Mouse (Mus musculus) heart, postnatal 25 days (tissue): Measurements from ENCODE around the gene Nanog. TPM values are rescaled to one million over a fixed set of nuclear protein-coding genes. Genes with fewer than 3 reads are reported as not detected.
A peak's percentile ranks its signal among the peaks of the same experiment; 100 is the strongest.
"Not testable (repeated sequence)": the region's sequence is repeated elsewhere in the genome, so short reads cannot be mapped to it uniquely, and the experiment has no call there.

Experiments
- DNase-seq: peaks from one replicate; pipeline ENCODE4 v3.0.0; 2022; ENCODE audit warnings: low spot score
- intact Hi-C: fragments of 180-260 bp; cut with DNase I; formaldehyde crosslinking; loops from one replicate; pipeline ENCODE4 v1.15.1; 2025
- total RNA-seq, 2 experiments: library from RNA; stranded (reverse); gene quantifications; 2 replicates each; pipeline ENCODE4 v1.2.3; 2021

Gene Nanog
- not detected for total RNA-seq

DNA sequence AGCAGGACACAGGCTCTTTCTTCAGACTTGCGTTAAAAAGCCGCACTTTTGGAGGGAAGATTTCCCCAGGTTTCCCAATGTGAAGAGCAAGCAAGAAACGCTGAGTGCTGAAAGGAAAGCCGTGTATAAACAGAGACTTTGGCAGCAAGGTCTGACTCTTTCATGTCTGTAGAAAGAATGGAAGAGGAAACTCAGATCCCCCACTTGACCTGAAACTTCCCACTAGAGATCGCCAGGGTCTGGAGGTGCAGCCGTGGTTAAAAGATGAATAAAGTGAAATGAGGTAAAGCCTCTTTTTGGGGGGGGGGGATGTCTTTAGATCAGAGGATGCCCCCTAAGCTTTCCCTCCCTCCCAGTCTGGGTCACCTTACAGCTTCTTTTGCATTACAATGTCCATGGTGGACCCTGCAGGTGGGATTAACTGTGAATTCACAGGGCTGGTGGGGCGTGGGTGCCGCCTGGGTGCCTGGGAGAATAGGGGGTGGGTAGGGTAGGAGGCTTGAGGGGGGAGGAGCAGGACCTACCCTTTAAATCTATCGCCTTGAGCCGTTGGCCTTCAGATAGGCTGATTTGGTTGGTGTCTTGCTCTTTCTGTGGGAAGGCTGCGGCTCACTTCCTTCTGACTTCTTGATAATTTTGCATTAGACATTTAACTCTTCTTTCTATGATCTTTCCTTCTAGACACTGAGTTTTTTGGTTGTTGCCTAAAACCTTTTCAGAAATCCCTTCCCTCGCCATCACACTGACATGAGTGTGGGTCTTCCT lies at the start of gene Nanog:
Gene Nanog, plus strand, starts transcription at position 454 of the 765 bp plus-strand sequence.
- no peak for DNase-seq
- intact Hi-C loops, result no loop called here

DNA sequence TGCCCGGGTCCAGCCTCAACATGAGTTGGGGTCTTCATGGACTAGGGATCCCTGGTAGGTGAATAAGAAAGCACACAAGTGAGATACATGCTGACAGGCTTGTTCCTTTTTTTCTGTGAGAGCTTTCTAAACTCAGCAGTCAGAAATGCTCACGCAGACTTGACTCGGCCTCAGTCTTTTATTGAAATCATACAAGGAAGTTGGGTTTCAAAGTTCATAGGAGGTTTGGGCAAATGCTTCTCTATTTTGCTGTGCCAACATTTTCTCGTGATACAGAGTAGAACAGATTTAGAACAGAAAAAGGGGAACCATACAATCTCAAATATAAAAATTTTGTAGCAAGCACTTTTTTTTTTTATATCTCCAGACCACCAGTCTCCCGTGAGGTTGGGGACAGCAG lies 49.7 kb upstream of the Nanog start:
- DNase-seq, result no peak
- intact Hi-C loops, result no loop called here

DNA sequence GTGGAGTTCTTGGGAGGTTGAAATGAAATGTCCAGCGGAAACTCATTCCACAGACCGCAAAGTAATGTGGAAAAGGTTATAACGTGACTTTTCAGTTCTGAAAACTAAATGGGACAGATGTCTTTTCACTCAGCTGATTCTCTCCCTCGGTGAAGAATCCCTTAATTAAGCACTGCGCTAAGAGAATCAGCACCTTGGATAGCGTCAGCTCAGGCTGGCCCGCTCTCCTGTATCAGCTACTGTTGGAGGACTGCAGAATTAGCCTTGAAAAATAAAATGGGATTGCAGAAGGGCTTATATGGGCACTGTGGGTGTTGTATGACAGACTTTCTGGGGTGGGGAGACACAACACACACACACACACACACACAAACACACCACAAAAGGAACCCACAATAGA lies 47.7 kb upstream of the Nanog start:
- DNase-seq, result no peak
- intact Hi-C loops, result no loop called here

DNA sequence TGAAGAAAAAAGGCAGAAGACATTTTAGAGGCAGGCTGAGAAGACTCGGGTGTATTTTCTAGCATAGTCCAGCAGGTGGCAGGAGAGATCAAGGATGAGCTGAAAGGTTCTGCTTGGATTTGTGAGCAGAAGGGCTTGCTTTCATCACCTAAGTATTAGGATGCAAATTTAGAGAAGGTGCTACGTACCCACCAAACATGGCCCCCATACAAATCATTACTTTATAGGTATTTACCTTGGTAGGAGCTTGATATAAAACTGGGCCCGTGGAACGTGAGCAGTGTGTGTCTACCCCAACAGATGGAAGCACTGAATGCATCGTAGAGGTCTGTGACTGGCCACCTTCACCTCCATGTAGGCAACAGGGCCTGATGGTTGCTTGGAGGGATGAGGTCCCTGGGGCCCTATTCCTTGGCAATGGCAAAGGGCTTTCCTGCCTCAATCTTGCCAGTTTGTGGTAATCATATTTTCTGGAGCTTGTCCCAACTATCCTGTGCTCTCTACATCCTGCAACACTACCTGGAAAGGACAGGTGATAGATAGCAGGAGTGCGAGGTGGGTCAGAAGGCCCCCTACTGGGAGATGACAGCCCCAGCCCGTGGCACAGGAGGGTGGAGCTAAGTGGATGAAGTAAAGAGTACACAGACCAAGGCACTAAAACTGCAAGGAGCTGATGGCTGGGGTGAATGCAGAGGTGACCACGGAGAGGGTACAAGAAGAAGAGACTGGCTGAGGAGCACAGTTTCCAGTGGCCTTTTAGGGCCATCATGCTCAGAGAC lies 46.5 kb upstream of the Nanog start:
- intact Hi-C loops, result no loop called here
- DNase-seq, result no peak

DNA sequence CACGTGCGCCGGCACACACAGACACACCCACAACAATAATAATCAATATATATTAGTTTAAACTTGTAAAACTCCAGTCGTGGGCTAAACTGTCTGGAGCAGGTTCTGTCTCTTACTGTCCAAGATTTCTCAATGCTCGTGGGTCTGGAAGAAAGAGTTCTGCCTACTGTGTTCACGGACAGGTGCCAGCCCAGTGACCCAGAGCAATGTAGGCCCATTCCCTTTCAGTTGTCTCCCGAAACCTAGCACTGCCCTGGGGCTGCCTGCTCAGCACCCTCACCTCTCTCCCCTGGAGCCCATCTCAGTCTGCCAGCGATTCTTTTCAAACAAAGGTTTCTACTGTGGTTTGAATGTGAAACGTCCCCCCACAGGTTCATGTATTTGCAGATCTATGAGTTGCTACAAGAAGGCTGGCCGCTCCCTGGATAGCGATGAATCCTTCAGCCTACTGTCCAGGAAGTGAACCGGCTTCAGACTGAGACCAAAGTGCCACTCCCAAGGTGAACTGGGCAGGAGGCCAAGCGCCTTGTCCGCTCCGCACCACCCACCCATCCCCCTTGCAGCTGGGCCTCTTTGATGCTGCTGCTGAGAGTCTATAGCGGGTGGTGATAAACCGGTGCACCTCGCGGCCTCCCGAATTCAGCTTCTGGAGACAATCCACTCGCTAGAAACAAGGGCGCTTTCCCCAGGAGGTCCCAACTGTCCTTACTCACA lies 44.6 kb upstream of the Nanog start:
- no peak for DNase-seq
- intact Hi-C loops, result no loop called here

DNA sequence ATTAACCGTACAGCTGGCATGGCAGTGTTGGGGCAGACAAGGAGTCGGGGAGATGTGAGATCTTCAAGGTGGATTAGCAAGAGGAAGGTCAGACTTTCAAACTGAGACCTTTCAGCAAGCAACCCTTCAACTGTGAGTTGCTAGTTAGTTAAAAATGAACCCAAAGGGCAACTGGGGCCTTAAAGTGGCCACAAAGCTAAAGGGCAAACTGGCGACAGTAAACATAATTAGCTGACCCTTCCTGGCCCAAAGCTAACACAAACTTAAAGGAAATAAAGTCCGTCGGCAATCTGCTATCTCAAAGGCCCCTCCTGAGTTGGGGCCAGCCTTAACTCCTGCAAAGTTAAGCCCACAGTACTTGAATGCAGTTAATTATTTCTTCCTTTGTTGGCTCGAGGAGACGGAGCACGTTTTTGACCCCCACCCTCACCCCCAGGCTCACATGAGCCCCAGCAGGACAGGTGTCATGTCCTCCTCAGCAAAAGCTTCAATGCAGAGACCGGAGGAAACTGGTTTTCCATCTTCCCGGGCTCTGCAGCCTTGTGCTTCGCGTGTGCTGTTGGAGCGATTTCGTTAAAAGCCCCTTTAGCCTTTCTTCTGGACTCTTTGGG lies 43.6 kb upstream of the Nanog start:
- intact Hi-C loops, result no loop called here
- no peak for DNase-seq

DNA sequence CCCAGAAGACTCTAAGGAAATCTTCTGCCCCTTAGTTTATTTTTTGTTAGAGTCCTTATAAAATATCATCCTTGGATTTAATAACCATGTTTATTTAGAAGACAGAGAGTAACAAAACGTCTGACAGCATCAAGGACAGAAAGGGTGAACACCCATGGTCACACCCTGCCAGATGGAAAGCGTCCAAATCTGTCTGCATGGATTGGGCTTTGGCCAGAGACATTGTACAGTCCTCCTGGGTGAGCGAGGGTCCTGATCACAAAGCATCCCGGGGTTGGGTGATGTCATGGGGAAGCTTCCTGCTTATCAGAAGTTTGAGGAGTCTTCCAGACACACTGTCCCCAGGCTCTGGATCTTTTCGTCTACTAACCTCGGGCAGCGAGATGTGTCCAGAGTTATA lies 41.4 kb upstream of the Nanog start:
- intact Hi-C loops, result loop anchor here (5.0 kb wide), 1 partner anchor 121 kb away; no protein-coding TSS in a partner anchor
- no peak for DNase-seq

DNA sequence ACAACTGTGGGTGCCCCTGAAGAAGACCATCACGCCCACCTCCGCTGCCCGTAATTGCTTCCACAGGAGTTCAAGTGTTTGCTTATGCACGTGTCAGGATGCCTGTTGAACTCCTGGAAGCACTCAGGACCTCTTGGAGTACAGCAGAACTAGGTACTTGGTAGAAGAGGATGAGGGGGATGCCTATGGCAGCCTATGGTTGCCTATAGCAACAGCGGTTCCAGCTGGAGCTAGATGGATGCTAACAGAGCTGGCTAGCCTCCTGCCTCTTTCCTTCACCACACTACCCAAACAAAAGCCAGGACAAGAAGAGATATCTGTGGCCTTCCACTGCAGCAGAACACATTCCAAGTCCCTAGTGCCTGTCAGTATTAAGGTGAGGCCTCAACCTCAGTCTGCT lies 39.6 kb upstream of the Nanog start:
- DNase-seq, result no peak
- intact Hi-C loops, result loop anchor here (2.0 to 5.0 kb wide), 2 partner anchors 51 to 120 kb away; no protein-coding TSS in a partner anchor

DNA sequence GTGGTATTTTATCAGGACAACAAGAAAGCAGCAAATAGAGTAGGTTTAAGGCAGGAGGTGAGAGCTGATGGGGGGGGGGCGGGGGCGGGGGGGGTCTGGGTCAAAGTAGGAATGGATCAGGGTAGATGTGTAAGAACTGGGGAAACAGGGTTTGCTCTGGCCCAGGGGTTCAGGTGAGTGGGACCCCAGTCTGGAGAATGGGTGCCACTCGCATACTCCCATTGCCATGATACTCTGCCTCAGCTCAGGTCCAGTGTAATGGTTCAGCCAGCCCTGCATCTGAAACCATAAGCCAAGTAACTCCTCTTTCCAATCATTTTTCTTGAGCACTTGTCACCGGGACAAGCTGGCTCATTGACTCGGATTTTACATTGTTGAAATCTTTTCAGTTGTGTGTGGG lies 38.5 kb upstream of the Nanog start:
- DNase-seq, result no peak
- intact Hi-C loops, result loop anchor here (2.0 to 5.0 kb wide), 2 partner anchors 50 to 118 kb away; no protein-coding TSS in a partner anchor

DNA sequence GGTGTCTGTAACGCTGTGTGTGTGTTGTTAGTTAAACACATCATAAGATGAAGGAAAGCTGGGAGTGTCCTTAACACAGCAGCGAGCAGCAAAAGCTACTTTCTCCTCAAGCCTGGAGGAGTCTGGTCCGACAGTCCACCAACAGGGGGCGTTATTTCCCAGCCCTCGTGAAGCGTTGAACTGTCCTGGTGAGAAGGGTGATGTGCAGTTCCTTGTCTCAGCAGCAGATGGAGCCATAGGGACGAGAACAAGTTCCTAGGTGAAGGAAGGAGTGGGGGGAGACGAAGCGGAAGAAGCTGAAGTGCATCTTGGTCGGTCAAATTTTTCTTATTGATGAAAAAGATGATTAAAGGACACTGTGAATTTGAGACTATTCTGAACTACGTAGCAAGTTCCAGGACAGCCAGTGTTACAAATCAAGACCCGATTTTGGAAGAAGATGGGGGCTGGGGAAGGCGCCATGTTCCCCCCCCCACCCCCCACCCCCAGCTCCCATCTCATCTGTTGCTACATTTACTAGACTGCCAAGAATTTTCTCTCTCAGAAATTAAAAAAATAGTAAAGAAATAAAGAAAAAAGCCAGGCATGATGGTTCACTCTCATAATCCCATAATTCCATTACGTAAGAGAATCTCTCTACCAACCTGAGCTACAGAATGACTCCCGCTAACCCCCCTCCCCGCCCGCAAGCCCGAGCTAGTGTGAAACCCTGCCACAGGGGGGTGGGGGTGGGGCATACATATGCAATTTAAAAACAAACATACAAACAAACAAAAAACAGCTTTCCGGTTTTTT lies 37.7 kb upstream of the Nanog start:
- DNase-seq, result peak; percentile 56
- intact Hi-C loops, result loop anchor here (2.0 to 5.0 kb wide), 2 partner anchors 49 to 118 kb away; no protein-coding TSS in a partner anchor

DNA sequence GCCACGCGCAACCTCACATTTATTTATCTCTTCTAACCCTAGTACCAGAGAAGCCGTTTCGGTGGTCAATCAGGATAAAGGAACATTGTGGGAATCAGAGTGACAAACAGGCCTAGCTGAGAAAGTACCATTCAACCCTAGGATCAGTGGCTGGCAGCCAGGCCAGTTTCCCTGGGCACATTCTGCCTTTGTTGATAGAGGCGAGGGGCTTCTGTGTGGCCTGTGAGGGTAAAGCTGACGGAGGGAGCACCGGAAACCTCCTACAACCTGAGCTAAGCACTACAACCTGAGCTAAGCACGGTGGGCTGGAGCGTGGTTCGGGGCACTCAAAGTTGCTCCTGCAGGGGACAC lies 37.1 kb upstream of the Nanog start:
- intact Hi-C loops, result no loop called here

DNA sequence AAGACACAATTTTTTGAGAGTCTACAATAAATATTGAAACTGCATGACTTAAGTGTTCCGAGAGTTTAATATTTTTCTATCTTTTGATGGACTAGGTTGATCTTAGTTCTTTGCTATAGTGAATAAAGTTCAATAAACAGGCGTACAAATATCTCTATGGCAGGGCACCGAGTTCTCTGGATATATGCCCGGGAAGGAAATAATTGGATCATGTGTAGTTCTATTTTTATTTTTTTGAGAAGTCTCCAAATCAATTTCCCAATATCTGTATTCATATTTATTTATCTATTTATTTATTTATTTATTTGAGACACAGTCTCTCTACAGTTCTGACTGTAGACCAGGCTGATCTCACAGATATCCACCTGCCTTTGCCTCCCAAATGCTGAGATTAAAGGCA lies 36.4 kb upstream of the Nanog start:
- intact Hi-C loops, result no loop called here
- DNase-seq, result no peak

More for the DNA sequence above, 37.1 kb upstream of the Nanog start:
- no peak for DNase-seq

DNA sequence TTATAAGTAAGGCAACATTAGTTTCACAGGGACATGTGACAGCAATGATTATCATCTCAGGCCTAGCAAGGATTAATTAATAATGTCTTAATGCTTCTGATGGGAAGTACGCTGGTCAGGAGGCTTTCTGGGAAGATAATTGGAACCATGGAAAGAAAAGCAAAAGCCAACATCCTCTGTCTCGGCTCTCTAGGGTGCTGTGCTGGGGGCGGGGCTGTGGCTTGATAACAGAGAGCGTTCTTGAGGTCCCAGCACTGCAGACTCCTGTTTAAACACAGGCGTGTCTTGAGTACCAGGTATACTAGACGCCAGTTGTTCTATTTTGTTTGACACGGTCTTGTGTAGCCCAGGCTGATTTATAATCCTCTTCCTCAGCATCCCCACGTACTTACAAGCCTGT lies 34.5 kb upstream of the Nanog start:
- DNase-seq, result no peak
- intact Hi-C loops, result no loop called here

DNA sequence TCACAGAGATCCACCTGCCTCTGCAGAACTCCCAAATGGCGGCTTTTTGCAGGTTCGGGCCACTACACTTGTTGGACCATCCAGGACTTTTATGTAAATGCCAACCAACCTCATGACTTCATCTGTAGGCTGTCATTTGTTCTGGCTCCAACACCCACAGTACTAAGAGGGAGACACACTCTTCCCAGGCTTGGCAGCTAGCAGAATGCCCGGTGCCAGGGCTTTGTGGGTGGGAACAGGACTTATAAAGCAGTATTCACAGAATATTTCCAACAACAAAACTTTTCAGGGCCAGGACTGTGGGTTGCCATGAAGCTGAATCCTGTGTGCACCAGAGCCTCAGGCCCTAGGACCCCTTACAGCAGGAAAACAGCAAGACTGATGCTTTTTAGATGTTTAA lies 24.6 kb upstream of the Nanog start:
- intact Hi-C loops, result no loop called here

DNA sequence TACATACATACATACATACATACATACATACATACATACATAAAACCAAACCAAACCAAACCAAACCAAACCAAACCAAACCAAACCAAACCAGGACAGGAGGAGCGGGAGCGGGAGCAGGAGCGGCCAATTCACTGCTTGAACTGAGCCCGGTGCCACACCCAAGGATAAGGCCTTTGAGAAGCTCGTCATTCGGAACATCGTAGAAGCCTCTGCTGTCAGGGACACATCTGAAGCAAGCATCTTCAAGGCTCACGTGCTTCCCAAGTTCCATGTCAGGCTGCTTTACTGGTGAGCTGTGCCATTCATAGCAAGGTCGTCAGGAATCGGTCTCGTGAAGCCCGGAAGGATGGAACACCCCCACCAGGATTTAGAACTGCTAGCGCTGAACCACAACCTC lies 20.6 kb upstream of the Nanog start:
- intact Hi-C loops, result no loop called here
- no peak for DNase-seq

More for the DNA sequence above, 24.6 kb upstream of the Nanog start:
- no peak for DNase-seq

DNA sequence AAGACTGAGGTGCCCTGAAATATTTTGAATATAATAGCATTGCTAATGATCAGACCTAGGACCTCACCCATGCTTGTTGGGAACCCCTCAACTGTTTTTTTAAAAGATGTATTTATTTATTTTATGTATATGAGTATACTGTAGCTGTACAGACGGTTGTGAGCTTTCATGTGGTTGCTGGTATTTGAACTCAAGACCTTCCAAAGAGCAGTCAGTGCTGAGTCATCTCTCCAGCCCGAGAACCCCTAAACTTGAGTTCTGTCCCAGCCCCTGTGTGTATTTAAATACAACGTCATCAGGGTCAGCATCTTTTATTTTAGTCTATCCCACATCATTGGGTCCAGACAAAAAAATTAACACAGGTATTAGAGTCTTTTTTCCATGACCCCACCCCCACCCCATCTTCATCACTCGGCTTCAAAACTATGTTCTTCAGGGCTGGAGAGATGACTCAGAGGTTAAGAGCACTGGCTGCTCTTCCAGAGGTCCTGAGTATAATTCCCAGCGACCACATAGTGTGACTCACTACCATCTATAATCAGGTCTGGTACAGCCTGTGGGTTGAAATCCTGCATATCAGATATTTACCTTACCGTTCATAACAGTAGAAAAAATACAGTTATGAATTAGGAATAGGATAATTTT lies 17.8 kb upstream of the Nanog start:
- no peak for DNase-seq
- intact Hi-C loops, result no loop called here

DNA sequence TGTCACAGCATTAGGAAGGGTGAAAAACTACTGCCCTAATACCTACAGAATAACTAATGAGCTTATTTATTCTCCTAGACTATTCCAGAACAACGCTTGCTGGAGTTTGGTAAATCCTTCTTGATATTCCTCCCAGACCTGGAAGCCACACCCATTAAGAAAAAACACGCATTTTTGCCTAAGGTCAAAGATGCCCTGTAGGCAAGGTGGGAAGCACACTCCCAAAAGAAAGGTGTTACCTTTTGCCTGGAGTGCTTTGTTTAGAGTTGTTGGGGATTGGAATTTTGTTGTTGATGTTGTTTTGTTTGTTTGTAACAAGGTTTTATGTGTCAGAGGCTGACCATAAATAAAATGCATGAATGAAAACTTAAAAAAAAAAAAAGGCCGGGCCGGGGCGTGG lies 17.2 kb upstream of the Nanog start:
- DNase-seq, result no peak
- intact Hi-C loops, result no loop called here

DNA sequence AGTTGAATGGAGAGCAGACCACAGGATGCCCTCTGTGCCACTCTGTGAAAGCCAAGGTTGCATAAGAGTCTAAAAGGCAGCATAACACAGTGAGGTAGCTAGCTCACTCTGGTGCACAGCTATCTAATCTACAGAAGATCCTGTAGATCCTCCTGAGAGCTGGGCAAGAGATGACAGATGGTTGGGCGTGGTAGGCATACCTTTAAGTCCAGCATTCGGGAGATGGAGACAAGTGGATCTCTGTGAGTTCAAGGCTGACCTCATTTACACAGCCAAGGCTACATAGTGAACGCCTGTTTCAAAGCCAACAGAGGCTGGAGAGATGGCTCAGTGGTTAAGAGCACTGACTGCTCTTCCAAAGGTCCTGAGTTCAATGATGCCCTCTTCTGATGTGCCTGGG lies 11.9 kb upstream of the Nanog start:
- DNase-seq, result no peak
- intact Hi-C loops, result no loop called here

DNA sequence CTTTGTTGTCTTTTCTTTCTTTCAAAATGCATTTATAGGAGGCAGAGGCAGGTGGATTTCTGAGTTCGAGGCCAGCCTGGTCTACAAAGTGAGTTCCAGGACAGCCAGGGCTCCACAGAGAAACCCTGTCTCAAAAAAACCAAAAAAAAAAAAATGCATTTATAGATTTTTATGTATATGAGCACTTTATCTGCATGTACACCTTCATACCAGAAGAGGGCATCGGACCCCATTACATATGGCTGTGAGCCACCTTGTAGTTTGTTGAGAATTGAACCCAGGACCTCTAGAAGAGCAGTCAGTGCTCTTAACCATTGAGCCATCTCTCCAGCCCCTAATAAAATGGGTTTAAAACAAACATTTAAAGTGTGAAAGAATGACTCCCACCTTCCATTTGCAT lies 7.7 kb upstream of the Nanog start:
- DNase-seq, intact Hi-C loops: not testable (repeated sequence)
